Comparison of ENCODE assay signal across 20 mouse cellular contexts in the genomic region with DNA sequence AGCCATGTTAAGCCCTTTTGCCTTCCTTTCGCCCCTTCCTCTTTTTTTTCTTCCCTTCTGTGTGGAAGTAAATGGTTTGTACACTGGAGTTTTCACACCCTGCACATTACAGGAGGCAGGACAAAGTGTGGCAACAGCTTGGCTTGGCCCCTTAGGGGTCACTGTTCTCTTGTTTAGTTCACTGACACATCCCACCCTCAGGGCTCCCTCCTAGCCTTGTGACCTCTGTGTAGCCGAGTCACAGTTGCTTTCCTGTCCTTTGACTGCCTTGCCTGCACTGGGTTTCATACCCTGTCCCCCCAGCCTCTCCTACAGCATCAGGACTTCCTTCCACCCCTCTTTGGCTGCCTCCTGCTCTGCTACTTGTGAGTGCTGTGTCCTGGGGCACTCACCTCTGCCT.
DNase-seq lines count a peak whose midpoint lies in the region; ATAC-seq and TF ChIP-seq lines count a peak whose summit lies in the region.
"Had no signal": no experiment of that assay in that cellular context is flagged by ENCODE, and none has a peak within 500 bp of the region (broad histone marks: within the 10 kb centered on the region; RNA-seq: fewer than 3 reads in every experiment).

No protein-coding gene starts in this region.

- no peaks in the 10 kb centered on the region for H3K9me3 ChIP-seq in liver, postnatal 0 days (ENCODE audit: low read length)
- H3K9me3 ChIP-seq in embryonic facial prominence, embryonic 10.5 days, result no peaks in the 10 kb centered on the region
- H3K9me3 ChIP-seq in neural tube, embryonic 11.5 days (ENCODE audit: control insufficient read depth, low read length), result no peaks in the 10 kb centered on the region
- H3K9me3 ChIP-seq: forebrain, embryonic 15.5 days; heart, embryonic 10.5 days; intestine, embryonic 15.5 days; limb, embryonic 12.5 days; midbrain, embryonic 12.5 days; stomach, embryonic 15.5 days had no signal

- intact Hi-C loops in heart, postnatal 36 days (cut with DNase I), result no loop called here

- DNase-seq in heart, adult 11 months, result peak; percentile 82
- DNase-seq in heart, postnatal 36 days, result no peak
- no peak for DNase-seq in liver, postnatal 0 days
- DNase-seq in liver, result no peak
- no peak for DNase-seq in embryonic facial prominence, embryonic 10.5 days (ENCODE audit: low spot score)
- DNase-seq in neural tube, embryonic 11.5 days (ENCODE audit: low spot score), result no peak
- DNase-seq in frontal cortex, postnatal 25 days (ENCODE audit: low spot score in 2 of 2), result no peak
- DNase-seq: B cell, adult 2 months; kidney, postnatal 10 days; layer of hippocampus, adult 9-11 months; lung, postnatal 36 days; right cerebral cortex, postnatal 25 days; thymus, postnatal 14 days had no signal

- no peak overlapping the region for H3K4me2 ChIP-seq in liver, postnatal 0 days (ENCODE audit: low read depth, low read length)
- no peak overlapping the region for H3K4me2 ChIP-seq in neural tube, embryonic 11.5 days (ENCODE audit: low read depth)
- H3K4me2 ChIP-seq: forebrain, embryonic 15.5 days; intestine, embryonic 15.5 days; limb, embryonic 12.5 days; liver, embryonic 11.5 days; midbrain, embryonic 12.5 days; stomach, embryonic 15.5 days had no signal

- peak; percentile 64 for ATAC-seq in liver, postnatal 0 days
- ATAC-seq in neural tube, embryonic 11.5 days (ENCODE audit: insufficient read depth, low FRiP score, low TSS enrichment), result no peak
- ATAC-seq: forebrain, embryonic 15.5 days; intestine, embryonic 15.5 days had no signal

- TF ChIP-seq EP300 in liver, postnatal 0 days (IDR thresholded peaks at IDR 0.05; ENCODE audit: low read depth), result no peak

- no peaks in the 10 kb centered on the region for H3K27me3 ChIP-seq in liver, postnatal 0 days (ENCODE audit: insufficient read depth, low read length)
- H3K27me3 ChIP-seq in embryonic facial prominence, embryonic 10.5 days (replicated peaks; ENCODE audit: low read depth, poor library complexity, severe bottlenecking), result no peaks in the 10 kb centered on the region
- H3K27me3 ChIP-seq in neural tube, embryonic 11.5 days (ENCODE audit: control insufficient read depth, insufficient read depth, low read length), result no peaks in the 10 kb centered on the region
- H3K27me3 ChIP-seq: intestine, embryonic 15.5 days; midbrain, embryonic 12.5 days; stomach, embryonic 15.5 days had no signal

- 18% methylated on average over 2 of the region's 2 CpGs for WGBS in liver, postnatal 0 days (ENCODE audit: insufficient replicate concordance)
- 28% methylated on average over 2 of the region's 2 CpGs for WGBS in embryonic facial prominence, embryonic 10.5 days
- whole genome bisulfite sequencing in neural tube, embryonic 11.5 days, result 34% methylated on average over 2 of the region's 2 CpGs

- H3K36me3 ChIP-seq in liver, postnatal 0 days (replicated peaks; ENCODE audit: insufficient read depth, low read length), result no peaks in the 10 kb centered on the region
- no peaks in the 10 kb centered on the region for H3K36me3 ChIP-seq in embryonic facial prominence, embryonic 10.5 days (replicated peaks)
- H3K36me3 ChIP-seq in neural tube, embryonic 11.5 days (ENCODE audit: control insufficient read depth, insufficient read depth, low read length), result no peaks in the 10 kb centered on the region
- H3K36me3 ChIP-seq: forebrain, embryonic 15.5 days; heart, embryonic 10.5 days; intestine, embryonic 15.5 days; limb, embryonic 12.5 days; midbrain, embryonic 12.5 days; stomach, embryonic 15.5 days had no signal

- H3K4me3 ChIP-seq in liver, postnatal 0 days (ENCODE audit: low read depth, low read length), result no peak overlapping the region
- no peak overlapping the region for H3K4me3 ChIP-seq in embryonic facial prominence, embryonic 10.5 days
- no peak overlapping the region for H3K4me3 ChIP-seq in neural tube, embryonic 11.5 days (ENCODE audit: low read depth, low read length)
- H3K4me3 ChIP-seq: forebrain, embryonic 15.5 days; heart, embryonic 10.5 days; intestine, embryonic 15.5 days; limb, embryonic 12.5 days; midbrain, embryonic 12.5 days; stomach, embryonic 15.5 days had no signal

- no peak for TF ChIP-seq CTCF in liver, postnatal 0 days (IDR thresholded peaks at IDR 0.05; ENCODE audit: low read depth)

- H3K27ac ChIP-seq in liver, postnatal 0 days (ENCODE audit: low read depth), result 0 out of 2 replicates have a peak overlapping the region, but pooled peaks have one; percentile 39
- H3K27ac ChIP-seq in embryonic facial prominence, embryonic 10.5 days (replicated peaks), result peak overlapping the region; percentile 32; the same call in 1 of the 2 replicates
- H3K27ac ChIP-seq in neural tube, embryonic 11.5 days (ENCODE audit: low read depth, low read length), result 0 out of 2 replicates have a peak overlapping the region, but pooled peaks have one; percentile 53
- H3K27ac ChIP-seq: forebrain, embryonic 15.5 days; heart, embryonic 10.5 days; intestine, embryonic 15.5 days; limb, embryonic 12.5 days; midbrain, embryonic 12.5 days; stomach, embryonic 15.5 days had no signal

- no peaks in the 10 kb centered on the region; the same call in 1 of the 2 replicates for H3K4me1 ChIP-seq in liver, postnatal 0 days (ENCODE audit: insufficient read depth)
- H3K4me1 ChIP-seq in embryonic facial prominence, embryonic 10.5 days, result peaks cover 20% of the 10 kb centered on the region
- H3K4me1 ChIP-seq in neural tube, embryonic 11.5 days (ENCODE audit: control insufficient read depth, insufficient read depth, low read length), result peaks cover 10% of the 10 kb centered on the region; the same call in 1 of the 2 replicates
- H3K4me1 ChIP-seq: forebrain, embryonic 15.5 days; intestine, embryonic 15.5 days; stomach, embryonic 15.5 days had no signal

- H3K9ac ChIP-seq in liver, postnatal 0 days (replicated peaks), result no peak overlapping the region
- no peak overlapping the region for H3K9ac ChIP-seq in neural tube, embryonic 11.5 days (ENCODE audit: low read length)
- H3K9ac ChIP-seq: forebrain, embryonic 15.5 days; intestine, embryonic 15.5 days; limb, embryonic 12.5 days; midbrain, embryonic 12.5 days; stomach, embryonic 15.5 days had no signal
